Mouse (Mus musculus): Measurements from ENCODE around the gene Cfl1. TPM values are rescaled to one million over a fixed set of nuclear protein-coding genes. Genes with fewer than 3 reads are reported as not detected.

The Cfl1 gene
- total RNA-seq, 2 experiments from 2014 or later = 184 to 211 TPM

GRCm38 (mm10) chr19:5518721-5519120 lies 28.5 kb downstream of the Cfl1 start:
- no peak for DNase-seq

- no peak for DNase-seq
Observed at GRCm38 (mm10) chr19:5525204-5525603, 34.9 kb downstream of the Cfl1 start.

GRCm38 (mm10) chr19:5529325-5530137 lies 39.3 kb downstream of the Cfl1 start:
- peak; percentile 96 to 99 for DNase-seq

GRCm38 (mm10) chr19:5530138-5530524 lies 39.9 kb downstream of the Cfl1 start:
- DNase-seq = no peak

- no peak for DNase-seq
Observed at GRCm38 (mm10) chr19:5532520-5532919, 42.3 kb downstream of the Cfl1 start.

GRCm38 (mm10) chr19:5538786-5539185 lies 48.5 kb downstream of the Cfl1 start:
- DNase-seq = no peak

- DNase-seq = no peak
Observed at GRCm38 (mm10) chr19:5543362-5543761, 53.1 kb downstream of the Cfl1 start.

- no peak for DNase-seq
Observed at GRCm38 (mm10) chr19:5544031-5544430, 53.8 kb downstream of the Cfl1 start.

Other genes starting within 250 kb of the Cfl1 start
- gene Pacs1, start 217.3 kb upstream of the Cfl1 start, total RNA-seq (2021) = 10 to 100 TPM; 21.8 to 22.7 TPM
- 100 to 1,000 TPM; 118 to 119 TPM for gene Sf3b2, start 195.0 kb upstream of the Cfl1 start, total RNA-seq (2021)
- gene Gal3st3, start 192.1 kb upstream of the Cfl1 start, total RNA-seq (2021) = 10 to 100 TPM; 21.9 to 22.4 TPM
- gene Catsper1, start 154.7 kb upstream of the Cfl1 start, total RNA-seq (2021) = not detected
- gene Cst6, start 140.9 kb upstream of the Cfl1 start, total RNA-seq (2021) = 10 to 100 TPM; 17.3 to 21.4 TPM
- 10 to 100 TPM; 18.8 to 19.7 TPM for gene Eif1ad, start 123.7 kb upstream of the Cfl1 start, total RNA-seq (2021)
- gene Banf1, start 123.3 kb upstream of the Cfl1 start, total RNA-seq (2021) = 100 to 1,000 TPM; 121 to 125 TPM
- gene Sart1, start 101.8 kb upstream of the Cfl1 start, total RNA-seq (2021) = 10 to 100 TPM; 47.8 to 48.1 TPM
- gene Tsga10ip, start 87.9 kb upstream of the Cfl1 start, total RNA-seq (2021) = under 1 TPM in 1 of 2 experiments, not detected in 1; 0.59 TPM
- 100 to 1,000 TPM; 301 to 320 TPM for gene Drap1, start 65.5 kb upstream of the Cfl1 start, total RNA-seq (2021)
- 10 to 100 TPM; 32.1 to 38.3 TPM for gene AI837181, start 65.3 kb upstream of the Cfl1 start, total RNA-seq (2021)
- not detected for gene Fosl1, start 42.9 kb upstream of the Cfl1 start, total RNA-seq (2021)
- gene Ccdc85b, start 32.6 kb upstream of the Cfl1 start, total RNA-seq (2021) = 1 to 10 TPM; 6.0 to 6.7 TPM
- 10 to 100 TPM; 50.9 to 54.3 TPM for gene Fibp, start 29.8 kb upstream of the Cfl1 start, total RNA-seq (2021)
- gene Ctsw, start 21.9 kb upstream of the Cfl1 start, total RNA-seq (2021) = 1 to 10 TPM in 1 of 2 experiments, under 1 TPM in 1; 0.25 to 1.5 TPM
- gene Efemp2, start 16.5 kb upstream of the Cfl1 start, total RNA-seq (2021) = 1 to 10 TPM; 7.2 to 7.9 TPM
- gene Mus81, start 2.1 kb upstream of the Cfl1 start, total RNA-seq (2021) = 10 to 100 TPM; 16.9 to 24.2 TPM
- gene 1700020D05Rik, start 13.3 kb downstream of the Cfl1 start, total RNA-seq (2021) = under 1 TPM; 0.35 to 0.57 TPM
- 1 to 10 TPM; 4.2 to 4.3 TPM for gene Snx32, start 20.1 kb downstream of the Cfl1 start, total RNA-seq (2021)
- gene Ovol1, start 70.2 kb downstream of the Cfl1 start, total RNA-seq (2021) = not detected
- 1 to 10 TPM; 2.8 to 4.3 TPM for gene Ap5b1, start 77.6 kb downstream of the Cfl1 start, total RNA-seq (2021)
- 10 to 100 TPM; 56.5 to 59.3 TPM for gene Rnaseh2c, start 111.4 kb downstream of the Cfl1 start, total RNA-seq (2021)
- 10 to 100 TPM; 20.5 to 31.3 TPM for gene Kat5, start 119.8 kb downstream of the Cfl1 start, total RNA-seq (2021)
- gene Rela, start 147.0 kb downstream of the Cfl1 start, total RNA-seq (2021) = 10 to 100 TPM; 25.4 to 30.2 TPM
- gene Sipa1, start 173.3 kb downstream of the Cfl1 start, total RNA-seq (2021) = 10 to 100 TPM; 20.3 to 24.1 TPM
- 10 to 100 TPM; 21.5 to 25.2 TPM for gene Map3k11, start 198.3 kb downstream of the Cfl1 start, total RNA-seq (2021)
- 10 to 100 TPM; 17.3 to 18.4 TPM for gene Pcnx3, start 198.5 kb downstream of the Cfl1 start, total RNA-seq (2021)
- not detected for gene Kcnk7, start 213.9 kb downstream of the Cfl1 start, total RNA-seq (2021)
- 100 to 1,000 TPM; 134 to 144 TPM for gene Ehbp1l1, start 235.9 kb downstream of the Cfl1 start, total RNA-seq (2021)
- gene Fam89b, start 239.2 kb downstream of the Cfl1 start, total RNA-seq (2021) = 10 to 100 TPM; 21.6 to 26.0 TPM

All from heart, adult 18-20 months (tissue).